Mouse (Mus musculus) MEL (cell line): ENCODE measurements at regions not wholly inside any gene's neighbourhood (a gene's known extent, or its start where the extent isn't known, plus 50 kb on each side); places are given as distances from the start of the nearest gene placed in this dataset.

Experiments used
- DNase-seq: peaks from one replicate; pipeline ENCODE4 v3.0.0; 2011; ENCODE audit warnings: low read depth, low spot score
- H3K27ac ChIP-seq: 2 replicates; pipeline ENCODE4 v1.5.1; 2012; ENCODE audit warnings: low read depth, mild to moderate bottlenecking, control low read depth, low read length, moderate library complexity; ENCODE audit not compliant: control insufficient read depth
- H3K27me3 ChIP-seq, 2 experiments: fragments of 150-350 bp in 1 of 2; sonication (generic) in 1 of 2; 2 replicates each; pipeline ENCODE4 v1.6.1; 2012; ENCODE audit warnings: low read length in 2 of 2, mild to moderate bottlenecking in 2 of 2, improper control_type of control experiment in 1 of 2, moderate library complexity in 1 of 2; ENCODE audit not compliant: insufficient read depth in 2 of 2, control insufficient read depth in 1 of 2
- H3K36me3 ChIP-seq, 2 experiments: 2 replicates each; pipeline ENCODE4 v1.6.1; 2012 to 2014; ENCODE audit warnings: low read length in 2 of 2, improper control_type of control experiment in 1 of 2, inconsistent platforms in 1 of 2, mild to moderate bottlenecking in 1 of 2; ENCODE audit not compliant: insufficient read depth in 2 of 2, control insufficient read depth in 1 of 2
- H3K4me1 ChIP-seq, 2 experiments: fragments of 150-350 bp in 1 of 2; sonication (generic) in 1 of 2; 2 replicates each; pipeline ENCODE4 v1.6.1; 2012; ENCODE audit warnings: low read length in 2 of 2, improper control_type of control experiment in 1 of 2, mild to moderate bottlenecking in 1 of 2; ENCODE audit not compliant: insufficient read depth in 2 of 2, control insufficient read depth in 1 of 2
- H3K4me3 ChIP-seq, 2 experiments: fragments of 150-350 bp in 1 of 2; sonication (generic) in 1 of 2; 2 replicates each; pipeline ENCODE4 v1.5.1; 2012; ENCODE audit warnings: low read depth in 2 of 2, low read length in 2 of 2, mild to moderate bottlenecking in 2 of 2, moderate library complexity in 2 of 2, control low read depth in 1 of 2, improper control_type of control experiment in 1 of 2; ENCODE audit not compliant: control insufficient read depth in 1 of 2, insufficient read depth in 1 of 2
- H3K79me2 ChIP-seq: 2 replicates; pipeline ENCODE4 v1.6.1; 2012; ENCODE audit warnings: mild to moderate bottlenecking, low read length, moderate library complexity; ENCODE audit not compliant: control insufficient read depth, poor library complexity, insufficient read depth
- H3K9ac ChIP-seq: 2 replicates; pipeline ENCODE4 v1.6.1; 2012; ENCODE audit warnings: low read depth, mild to moderate bottlenecking, control low read depth, low read length, moderate library complexity; ENCODE audit not compliant: control insufficient read depth, poor library complexity, severe bottlenecking
- H3K9me3 ChIP-seq: fragments of 150-350 bp; sonication (generic); replicated peaks from 2 replicates; pipeline ENCODE4 v1.6.1; 2012; ENCODE audit warnings: mild to moderate bottlenecking, low read length, improper control_type of control experiment, moderate library complexity; ENCODE audit not compliant: insufficient read depth
- CTCF ChIP-seq, 3 experiments: IDR thresholded peaks in 2 of 3; conservative IDR thresholded peaks in 1 of 3; 2 replicates each; pipeline ENCODE4 v1.5.1; 2011 to 2012; ENCODE audit warnings: low read length in 3 of 3, low read depth in 2 of 3, mild to moderate bottlenecking in 2 of 3, improper control_type of control experiment in 1 of 3, inconsistent platforms in 1 of 3, mixed read lengths in 1 of 3, moderate library complexity in 1 of 3; ENCODE audit not compliant: control insufficient read depth in 1 of 3, insufficient read depth in 1 of 3, poor library complexity in 1 of 3, severe bottlenecking in 1 of 3
- E2F4 ChIP-seq: IDR thresholded peaks from 2 replicates; pipeline ENCODE4 v1.6.1; 2011; ENCODE audit warnings: low read depth, low read length, improper control_type of control experiment, borderline replicate concordance
- ETS1 ChIP-seq: IDR thresholded peaks from 2 replicates; pipeline ENCODE4 v1.6.1; 2012; ENCODE audit warnings: low read depth, mild to moderate bottlenecking, inconsistent platforms, low read length, improper control_type of control experiment, moderate library complexity
- GATA1 ChIP-seq: IDR thresholded peaks from 2 replicates; pipeline ENCODE4 v1.6.1; 2011; ENCODE audit warnings: low read depth, low read length, improper control_type of control experiment
- HCFC1 ChIP-seq: IDR thresholded peaks from 2 replicates; pipeline ENCODE4 v1.6.1; 2012; ENCODE audit warnings: low read depth, mild to moderate bottlenecking, inconsistent platforms, low read length, improper control_type of control experiment, moderate library complexity
- KAT2A ChIP-seq: conservative IDR thresholded peaks from 2 replicates; pipeline ENCODE4 v1.6.1; 2012; ENCODE audit warnings: low read depth, low read length, improper control_type of control experiment, inconsistent platforms
- MAFK ChIP-seq: IDR thresholded peaks from 2 replicates; pipeline ENCODE4 v1.6.1; 2011; ENCODE audit warnings: low read depth, mild to moderate bottlenecking, low read length, improper control_type of control experiment, borderline replicate concordance
- MAX ChIP-seq: IDR thresholded peaks from 2 replicates; pipeline ENCODE4 v1.6.1; 2011; ENCODE audit warnings: low read length, improper control_type of control experiment
- MXI1 ChIP-seq: IDR thresholded peaks from 2 replicates; pipeline ENCODE4 v1.6.1; 2011; ENCODE audit warnings: mild to moderate bottlenecking, low read depth, low read length, improper control_type of control experiment
- MYC ChIP-seq: IDR thresholded peaks from 2 replicates; pipeline ENCODE4 v1.6.1; 2011; ENCODE audit warnings: low read depth, mild to moderate bottlenecking, low read length, improper control_type of control experiment, moderate library complexity
- NELFE ChIP-seq: IDR thresholded peaks from 2 replicates; pipeline ENCODE4 v1.6.1; 2011; ENCODE audit warnings: low read depth, low read length, improper control_type of control experiment
- NRF1 ChIP-seq: IDR thresholded peaks from 2 replicates; pipeline ENCODE4 v1.6.1; 2014; ENCODE audit warnings: low read depth, mild to moderate bottlenecking, inconsistent platforms, low read length, improper control_type of control experiment, moderate library complexity; ENCODE audit not compliant: poor library complexity, insufficient read depth, severe bottlenecking
- POLR2A ChIP-seq, 2 experiments: IDR thresholded peaks; 2 replicates each; pipeline ENCODE4 v1.6.1; 2011 to 2012; ENCODE audit warnings: low read length in 2 of 2, mild to moderate bottlenecking in 2 of 2, control low read depth in 1 of 2, improper control_type of control experiment in 1 of 2, low read depth in 1 of 2, moderate library complexity in 1 of 2; ENCODE audit not compliant: control insufficient read depth in 1 of 2, insufficient read depth in 1 of 2, poor library complexity in 1 of 2
- POLR2AphosphoS5 ChIP-seq: IDR thresholded peaks from 2 replicates; pipeline ENCODE4 v1.6.1; 2012; ENCODE audit warnings: low read depth, borderline replicate concordance, mild to moderate bottlenecking, inconsistent platforms, low read length, moderate library complexity, mixed read lengths
- RAD21 ChIP-seq: IDR thresholded peaks from 2 replicates; pipeline ENCODE4 v1.6.1; 2011; ENCODE audit warnings: mild to moderate bottlenecking, low read depth, low read length, improper control_type of control experiment
- RCOR1 ChIP-seq: IDR thresholded peaks from 2 replicates; pipeline ENCODE4 v1.6.1; 2012; ENCODE audit warnings: low read depth, mild to moderate bottlenecking, inconsistent platforms, low read length, improper control_type of control experiment
- TAL1 ChIP-seq: IDR thresholded peaks from 2 replicates; pipeline ENCODE4 v1.6.1; 2012; ENCODE audit warnings: mild to moderate bottlenecking, inconsistent platforms, low read length, moderate library complexity, mixed read lengths
- TBP ChIP-seq: IDR thresholded peaks from 2 replicates; pipeline ENCODE4 v1.8.0; 2011; ENCODE audit warnings: low read depth, low read length, improper control_type of control experiment
- TCF12 ChIP-seq: IDR thresholded peaks from 2 replicates; pipeline ENCODE4 v1.6.1; 2014; ENCODE audit warnings: low read depth, mild to moderate bottlenecking, inconsistent platforms, low read length, improper control_type of control experiment, moderate library complexity
- USF1 ChIP-seq: IDR thresholded peaks from 2 replicates; pipeline ENCODE4 v1.6.1; 2014; ENCODE audit warnings: low read depth, mild to moderate bottlenecking, inconsistent platforms, low read length, improper control_type of control experiment, moderate library complexity
- USF2 ChIP-seq, 2 experiments: IDR thresholded peaks; 2 replicates each; pipeline ENCODE4 v1.6.1; 2011 to 2012; ENCODE audit warnings: improper control_type of control experiment in 2 of 2, low read length in 2 of 2, borderline replicate concordance in 1 of 2, inconsistent platforms in 1 of 2, low read depth in 1 of 2, mild to moderate bottlenecking in 1 of 2; ENCODE audit not compliant: insufficient read depth in 1 of 2
- ZC3H11A ChIP-seq: IDR thresholded peaks from 2 replicates; pipeline ENCODE4 v1.6.1; 2012; ENCODE audit warnings: low read depth, mild to moderate bottlenecking, inconsistent platforms, low read length, improper control_type of control experiment
- ZKSCAN1 ChIP-seq: IDR thresholded peaks from 2 replicates; pipeline ENCODE4 v1.6.1; 2012; ENCODE audit warnings: low read depth, mild to moderate bottlenecking, inconsistent platforms, low read length, improper control_type of control experiment, moderate library complexity
- ZMIZ1 ChIP-seq: IDR thresholded peaks from 2 replicates; pipeline ENCODE4 v1.6.1; 2012; ENCODE audit warnings: low read depth, mild to moderate bottlenecking, inconsistent platforms, low read length, improper control_type of control experiment, moderate library complexity
- ZNF384 ChIP-seq: IDR thresholded peaks from 2 replicates; pipeline ENCODE4 v1.6.1; 2012; ENCODE audit warnings: low read depth, mild to moderate bottlenecking, inconsistent platforms, low read length, improper control_type of control experiment

GRCm38 (mm10) chr19:37774966-37775365 is 77.4 kb downstream of the Cyp26a1 start:
- no peak for TF ChIP-seq MAFK
- TF ChIP-seq RAD21 = no peak
- TF ChIP-seq ZNF384 = no peak
- no peak for TF ChIP-seq MXI1
- no peak for TF ChIP-seq CTCF (IDR thresholded peaks at IDR 0.05 in 2 of 3, conservative IDR thresholded peaks at IDR 0.05 in 1 of 3; ENCODE audit: control insufficient read depth in 1 of 3, insufficient read depth in 1 of 3, low read depth in 2 of 3, low read length in 3 of 3, poor library complexity in 1 of 3, severe bottlenecking in 1 of 3)
- no peak for TF ChIP-seq TAL1
- TF ChIP-seq HCFC1 = no peak
- TF ChIP-seq NELFE = no peak
- H3K4me3 ChIP-seq = no peak overlapping the region
- no peaks in the 10 kb centered on the region for H3K4me1 ChIP-seq
- no peak overlapping the region for H3K9ac ChIP-seq
- DNase-seq = no peak
- H3K27ac ChIP-seq = no peak overlapping the region
- 0 out of 4 replicates have a peak, but pooled peaks cover 0 to 1% of the 10 kb centered on the region in 2 experiments for H3K27me3 ChIP-seq
- H3K79me2 ChIP-seq = no peaks in the 10 kb centered on the region
- H3K36me3 ChIP-seq = no peaks in the 10 kb centered on the region
- no peaks in the 10 kb centered on the region for H3K9me3 ChIP-seq

GRCm38 (mm10) chr19:37777961-37778360 is 80.4 kb downstream of the Cyp26a1 start:
- H3K79me2 ChIP-seq = no peaks in the 10 kb centered on the region
- TF ChIP-seq MAX = no peak
- no peak for TF ChIP-seq TBP
- TF ChIP-seq E2F4 = no peak
- TF ChIP-seq USF1 = no peak
- TF ChIP-seq USF2 (IDR thresholded peaks at IDR 0.05; ENCODE audit: borderline replicate concordance in 1 of 2, insufficient read depth in 1 of 2, low read depth in 1 of 2, low read length in 2 of 2) = no peak
- TF ChIP-seq GATA1 = no peak
- TF ChIP-seq NELFE = no peak
- TF ChIP-seq MXI1 = no peak
- TF ChIP-seq ETS1 = no peak
- TF ChIP-seq MYC = no peak
- no peak for TF ChIP-seq ZNF384
- TF ChIP-seq TCF12 = no peak
- TF ChIP-seq RCOR1 = no peak
- no peak for TF ChIP-seq KAT2A
- TF ChIP-seq POLR2AphosphoS5 = no peak
- TF ChIP-seq ZMIZ1 = no peak
- no peak for TF ChIP-seq ZKSCAN1
- no peak for TF ChIP-seq POLR2A (IDR thresholded peaks at IDR 0.05; ENCODE audit: control insufficient read depth in 1 of 2, insufficient read depth in 1 of 2, low read depth in 1 of 2, low read length in 2 of 2, poor library complexity in 1 of 2)
- no peak for TF ChIP-seq NRF1
- no peak for TF ChIP-seq ZC3H11A

More at GRCm38 (mm10) chr19:37777961-37778360, 80.4 kb downstream of the Cyp26a1 start:
- Histone ChIP-seq H3K36me3 (no peaks in the 10 kb centered on the region), H3K27me3 (peaks cover 0 to 1% of the 10 kb centered on the region in 2 experiments; a peak in 2 of 4 replicates), H3K4me3 (no peak overlapping the region), H3K9me3 (no peaks in the 10 kb centered on the region), H3K9ac (no peak overlapping the region), H3K27ac (no peak overlapping the region), H3K4me1 (no peaks in the 10 kb centered on the region)
- DNase-seq = peak; percentile 3
